Mouse (Mus musculus): ENCODE data around the gene Thbs1.
"Not testable (repeated sequence)": the region's sequence is repeated elsewhere in the genome, so short reads cannot be mapped to it uniquely, and the experiment has no call there.

The Thbs1 gene

GRCm38 (mm10) chr2:118115647-118116046 is 4.0 kb downstream of the Thbs1 start:
- DNase-seq = no peak

- no peak for DNase-seq
Measured at GRCm38 (mm10) chr2:118116180-118116579, 4.5 kb downstream of the Thbs1 start.

- DNase-seq = no peak
Measured at GRCm38 (mm10) chr2:118116754-118117290, 5.1 kb downstream of the Thbs1 start.

- no peak for DNase-seq
Measured at GRCm38 (mm10) chr2:118117401-118117800, 5.7 kb downstream of the Thbs1 start.

- DNase-seq = no peak
Measured at GRCm38 (mm10) chr2:118118045-118118444, 6.4 kb downstream of the Thbs1 start.

GRCm38 (mm10) chr2:118118515-118118914 is 6.8 kb downstream of the Thbs1 start:
- DNase-seq = no peak

- DNase-seq = no peak
Measured at GRCm38 (mm10) chr2:118119684-118120083, 8.0 kb downstream of the Thbs1 start.

- DNase-seq = no peak
Measured at GRCm38 (mm10) chr2:118120095-118120494, 8.4 kb downstream of the Thbs1 start.

- no peak for DNase-seq
Measured at GRCm38 (mm10) chr2:118120751-118121150, 9.1 kb downstream of the Thbs1 start.

GRCm38 (mm10) chr2:118122291-118122690 is 10.6 kb downstream of the Thbs1 start:
- DNase-seq = no peak

- DNase-seq = no peak
Measured at GRCm38 (mm10) chr2:118123743-118124142, 12.1 kb downstream of the Thbs1 start.

- no peak for DNase-seq
Measured at GRCm38 (mm10) chr2:118124437-118124836, 12.8 kb downstream of the Thbs1 start.

- DNase-seq = no peak
Measured at GRCm38 (mm10) chr2:118125211-118125939, 13.7 kb downstream of the Thbs1 start.

- no peak for DNase-seq
Measured at GRCm38 (mm10) chr2:118125943-118126470, 14.3 kb downstream of the Thbs1 start.

- DNase-seq = no peak
Measured at GRCm38 (mm10) chr2:118127516-118128288, 16.0 kb downstream of the Thbs1 start.

GRCm38 (mm10) chr2:118128313-118128712 is 16.6 kb downstream of the Thbs1 start:
- no peak for DNase-seq

GRCm38 (mm10) chr2:118137071-118137470 is 25.4 kb downstream of the Thbs1 start:
- DNase-seq = no peak

- DNase-seq = no peak
Measured at GRCm38 (mm10) chr2:118137776-118138175, 26.1 kb downstream of the Thbs1 start.

- no peak for DNase-seq
Measured at GRCm38 (mm10) chr2:118139261-118139660, 27.6 kb downstream of the Thbs1 start.

- DNase-seq = no peak
Measured at GRCm38 (mm10) chr2:118141651-118142050, 30.0 kb downstream of the Thbs1 start.

- not testable (repeated sequence) for DNase-seq
Measured at GRCm38 (mm10) chr2:118147749-118148148, 36.1 kb downstream of the Thbs1 start.

GRCm38 (mm10) chr2:118148321-118149142 is 36.9 kb downstream of the Thbs1 start:
- no peak for DNase-seq

Data from embryo, embryonic 11 days (tissue).